Mouse (Mus musculus): ENCODE results near the gene Defb36. TPM values are rescaled to one million over a fixed set of nuclear protein-coding genes. Genes with fewer than 3 reads are reported as not detected.
A peak's percentile ranks its signal among the peaks of the same experiment; 100 is the strongest.

Gene Defb36
- polyA plus RNA-seq, 1 experiment from 2014 or later = not detected

DNA sequence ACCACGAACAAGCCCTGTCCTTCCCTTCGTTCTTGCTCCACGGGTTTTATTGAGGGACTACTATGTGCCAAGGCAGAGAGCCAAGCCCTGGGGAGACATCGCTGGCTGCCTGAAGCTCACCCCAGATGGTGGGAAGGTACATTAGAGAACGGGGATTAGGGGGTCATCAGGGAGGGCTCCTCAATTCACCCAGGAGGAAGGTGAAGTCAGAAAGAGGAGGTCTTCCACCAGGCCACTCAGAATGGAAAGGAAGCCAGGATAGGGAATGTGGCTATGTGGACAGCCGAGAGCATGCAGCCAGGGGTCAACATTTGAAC, 32.8 kb downstream of the Defb36 start:
- Histone ChIP-seq H3K9ac (no peak overlapping the region), H3K4me2 (replicated peaks) (no peak overlapping the region), H3K4me1 (0 out of 2 replicates have a peak, but pooled peaks cover 14% of the 10 kb centered on the region), H3K27ac (replicated peaks) (peak overlapping the region; percentile 68; the same call in 1 of the 2 replicates), H3K36me3 (no peaks in the 10 kb centered on the region), H3K9me3 (replicated peaks) (no peaks in the 10 kb centered on the region), H3K4me3 (replicated peaks) (no peak overlapping the region), H3K27me3 (no peaks in the 10 kb centered on the region)
- 70% methylated on average over 6 of the region's 6 CpGs for WGBS
- ATAC-seq (ENCODE audit: insufficient number of reproducible peaks, low FRiP score, low TSS enrichment, low read depth) = no peak

DNA sequence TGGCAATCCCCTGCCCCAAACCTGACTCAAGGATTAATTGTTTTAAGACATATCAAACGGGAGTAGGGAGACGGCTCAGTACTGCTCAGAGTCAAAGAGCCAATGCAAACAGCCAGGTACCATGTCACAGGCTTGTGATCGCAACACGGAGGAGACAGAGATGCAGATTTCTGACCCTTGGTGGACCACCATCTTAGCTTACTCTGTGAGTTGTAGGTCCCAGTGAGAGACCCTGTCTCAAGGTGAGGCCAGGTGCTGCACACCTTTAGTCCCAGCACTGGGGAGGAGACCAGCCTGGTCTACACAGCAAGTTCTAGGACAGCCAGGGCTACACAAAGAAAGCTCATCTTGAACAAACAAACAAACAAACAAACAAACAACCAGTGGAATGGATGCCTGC, 33.3 kb downstream of the Defb36 start:
- H3K4me3 ChIP-seq (replicated peaks) = no peak overlapping the region
- peak overlapping the region; percentile 68; the same call in 1 of the 2 replicates for H3K27ac ChIP-seq (replicated peaks)
- no peak overlapping the region for H3K4me2 ChIP-seq (replicated peaks)
- no peaks in the 10 kb centered on the region for H3K9me3 ChIP-seq (replicated peaks)
- 81% methylated on average over 4 of the region's 4 CpGs for WGBS
- H3K9ac ChIP-seq = no peak overlapping the region
- no peaks in the 10 kb centered on the region for H3K36me3 ChIP-seq
- no peak for ATAC-seq (ENCODE audit: insufficient number of reproducible peaks, low FRiP score, low TSS enrichment, low read depth)
- H3K4me1 ChIP-seq = 0 out of 2 replicates have a peak, but pooled peaks cover 14% of the 10 kb centered on the region
- H3K27me3 ChIP-seq = no peaks in the 10 kb centered on the region

DNA sequence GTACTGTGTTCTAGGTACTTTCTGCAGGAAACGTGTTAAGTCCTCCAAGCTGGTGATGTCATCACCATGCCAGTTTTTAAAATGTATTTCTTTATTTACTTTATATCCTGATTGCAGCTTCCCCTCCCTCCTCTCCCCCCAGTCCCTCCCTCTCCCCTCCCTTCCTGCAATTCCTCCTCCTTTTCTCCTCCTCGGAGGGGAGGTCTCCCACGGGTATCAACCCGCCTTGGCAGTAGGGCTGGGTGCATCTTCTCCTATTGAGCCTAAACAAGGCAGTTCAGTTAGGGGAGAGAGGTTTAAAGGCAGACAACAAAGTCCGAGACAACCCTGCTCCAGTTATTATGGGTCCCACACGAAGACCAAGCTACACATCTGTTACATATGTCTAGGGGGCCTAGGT, 34.7 kb downstream of the Defb36 start:
- Histone ChIP-seq H3K4me1 (0 out of 2 replicates have a peak, but pooled peaks cover 14% of the 10 kb centered on the region), H3K36me3 (no peaks in the 10 kb centered on the region), H3K9ac (no peak overlapping the region), H3K4me2 (replicated peaks) (no peak overlapping the region), H3K4me3 (replicated peaks) (no peak overlapping the region), H3K27me3 (no peaks in the 10 kb centered on the region), H3K27ac (replicated peaks) (no peak overlapping the region), H3K9me3 (replicated peaks) (no peaks in the 10 kb centered on the region)
- WGBS = 51% methylated on average over 6 of the region's 6 CpGs
- no peak for ATAC-seq (ENCODE audit: insufficient number of reproducible peaks, low FRiP score, low TSS enrichment, low read depth)

DNA sequence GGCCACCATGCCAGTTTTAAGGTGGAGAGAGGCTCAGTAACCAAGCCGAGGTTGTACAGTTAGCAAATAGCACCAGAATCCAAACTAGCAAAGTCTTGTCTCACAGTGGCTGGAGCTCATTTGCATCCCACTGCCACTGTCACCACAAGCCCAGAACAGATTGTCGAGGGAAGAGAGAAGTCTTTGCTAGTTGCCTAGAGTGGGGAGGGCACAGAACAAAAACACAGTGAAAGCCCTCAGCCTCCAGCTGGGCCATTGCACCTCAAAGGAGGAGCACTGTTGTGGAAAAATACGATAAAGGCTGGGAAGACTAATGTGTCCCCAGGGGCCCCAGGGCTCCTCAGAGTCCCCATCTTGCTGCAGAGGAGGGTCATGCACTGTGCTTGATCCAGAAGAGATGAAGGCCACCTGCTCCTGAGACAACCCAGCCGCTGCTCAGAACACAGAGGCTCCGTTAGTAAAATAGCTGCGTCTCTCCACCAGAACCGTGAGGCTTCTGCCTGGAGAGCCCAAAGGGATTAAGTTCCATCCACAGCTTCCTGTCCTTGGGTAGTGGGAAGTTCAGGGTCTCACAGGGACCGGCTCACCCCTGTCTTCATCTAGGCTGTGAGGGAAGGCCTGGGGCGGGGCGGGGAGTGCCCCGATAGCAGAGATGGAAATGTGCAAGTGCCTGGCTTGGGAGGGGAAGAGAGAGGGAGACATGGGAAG, 35.4 kb downstream of the Defb36 start:
- 0 out of 2 replicates have a peak overlapping the region, but pooled peaks have one; percentile 11 for H3K27ac ChIP-seq (replicated peaks)
- no peaks in the 10 kb centered on the region for H3K9me3 ChIP-seq (replicated peaks)
- H3K36me3 ChIP-seq = no peaks in the 10 kb centered on the region
- WGBS = 20% methylated on average over 11 of the region's 11 CpGs
- no peak overlapping the region for H3K4me2 ChIP-seq (replicated peaks)
- H3K4me3 ChIP-seq (replicated peaks) = no peak overlapping the region
- H3K9ac ChIP-seq = no peak overlapping the region
- ATAC-seq (ENCODE audit: insufficient number of reproducible peaks, low FRiP score, low TSS enrichment, low read depth) = no peak
- 0 out of 2 replicates have a peak, but pooled peaks cover 14% of the 10 kb centered on the region for H3K4me1 ChIP-seq
- H3K27me3 ChIP-seq = no peaks in the 10 kb centered on the region

DNA sequence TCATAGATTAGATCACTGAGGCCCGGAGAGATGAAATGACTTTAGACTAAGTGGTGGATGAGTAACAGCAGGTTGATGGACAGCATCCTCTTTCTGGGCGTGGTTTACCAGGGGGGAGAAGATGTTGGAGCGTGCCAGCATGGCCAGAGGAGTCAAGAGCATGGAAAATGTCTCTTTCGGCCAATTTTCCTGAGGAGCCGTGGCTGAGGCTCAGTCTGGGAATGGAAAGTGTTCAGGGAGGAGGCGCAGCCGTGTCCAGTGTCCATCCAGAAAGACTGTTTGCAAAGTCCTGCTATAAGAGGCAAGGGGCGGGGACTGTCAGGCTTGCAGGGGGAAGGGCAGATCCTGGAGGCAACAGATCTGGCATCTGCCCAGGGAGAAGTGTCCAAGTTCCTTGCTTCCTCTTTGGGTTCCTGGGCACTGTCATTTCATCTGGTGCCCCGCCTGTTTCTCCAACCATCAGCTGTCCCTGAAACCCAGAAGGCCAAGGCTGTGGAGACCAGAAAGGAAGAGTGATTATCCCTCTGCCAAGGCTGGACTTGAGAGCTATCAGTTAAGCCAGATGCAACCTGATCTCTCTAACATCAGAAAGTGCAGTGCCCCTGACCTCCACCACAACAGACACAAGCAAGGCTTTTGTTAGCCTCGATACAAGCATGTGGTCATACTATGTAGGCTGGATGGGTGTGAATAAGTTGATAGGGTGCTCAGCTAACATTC, 48.9 kb downstream of the Defb36 start:
- H3K4me3 ChIP-seq (replicated peaks) = no peak overlapping the region
- no peaks in the 10 kb centered on the region for H3K9me3 ChIP-seq (replicated peaks)
- 53% methylated on average over 10 of the region's 10 CpGs for WGBS
- no peak overlapping the region for H3K9ac ChIP-seq
- H3K4me1 ChIP-seq = 0 out of 2 replicates have a peak, but pooled peaks cover 3% of the 10 kb centered on the region
- ATAC-seq (ENCODE audit: insufficient number of reproducible peaks, low FRiP score, low TSS enrichment, low read depth) = peak; percentile 49; the same call in 1 of the 2 replicates
- no peaks in the 10 kb centered on the region for H3K36me3 ChIP-seq
- no peaks in the 10 kb centered on the region for H3K27me3 ChIP-seq
- H3K4me2 ChIP-seq (replicated peaks) = no peak overlapping the region
- H3K27ac ChIP-seq (replicated peaks) = no peak overlapping the region

DNA sequence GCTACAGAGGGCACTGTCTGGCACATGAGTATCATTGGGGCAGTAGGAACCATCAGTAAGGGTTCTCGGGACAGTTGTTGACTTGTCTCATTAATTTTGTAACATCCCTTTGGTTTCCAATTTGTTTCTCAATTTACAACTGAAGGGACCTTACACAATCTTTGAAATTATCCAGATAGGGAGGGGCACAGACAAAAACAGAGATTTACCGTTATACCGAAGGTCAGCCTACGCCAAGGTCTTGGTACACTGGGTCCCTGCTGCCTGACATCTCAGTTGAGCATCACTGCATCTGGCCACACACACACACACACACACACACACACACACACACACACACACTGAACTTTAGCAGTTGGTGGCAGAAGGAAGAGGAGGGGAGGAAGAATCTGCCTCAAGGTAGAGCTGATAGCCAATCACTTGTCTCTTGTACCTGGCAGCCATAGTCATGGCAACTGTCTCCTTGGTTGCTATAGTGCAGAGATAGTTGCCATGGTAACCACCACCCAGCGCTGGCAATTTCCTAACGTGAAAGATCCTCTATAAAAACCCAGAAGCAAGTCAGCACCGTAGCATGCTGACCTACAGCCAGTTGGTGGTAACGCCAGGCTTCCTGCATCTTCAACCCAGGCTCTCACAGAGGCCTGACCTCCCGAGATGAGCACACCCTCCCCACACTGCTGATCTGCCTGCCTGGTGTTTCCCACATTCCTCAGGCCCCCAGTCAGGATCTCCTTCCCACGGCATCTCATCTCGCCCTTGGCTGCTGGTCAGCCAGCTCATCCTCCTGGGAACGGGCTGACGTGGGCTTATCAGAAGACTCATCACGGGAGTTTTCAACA, 50.0 kb downstream of the Defb36 start:
- no peaks in the 10 kb centered on the region for H3K9me3 ChIP-seq (replicated peaks)
- H3K27me3 ChIP-seq = no peaks in the 10 kb centered on the region
- no peaks in the 10 kb centered on the region for H3K36me3 ChIP-seq
- H3K4me3 ChIP-seq (replicated peaks) = no peak overlapping the region
- 0 out of 2 replicates have a peak, but pooled peaks have one; percentile 25 for ATAC-seq (ENCODE audit: insufficient number of reproducible peaks, low FRiP score, low TSS enrichment, low read depth)
- H3K9ac ChIP-seq = no peak overlapping the region
- H3K4me1 ChIP-seq = 0 out of 2 replicates have a peak, but pooled peaks cover 3% of the 10 kb centered on the region
- H3K4me2 ChIP-seq (replicated peaks) = no peak overlapping the region
- 46% methylated on average over 14 of the region's 14 CpGs for WGBS
- no peak overlapping the region for H3K27ac ChIP-seq (replicated peaks)

DNA sequence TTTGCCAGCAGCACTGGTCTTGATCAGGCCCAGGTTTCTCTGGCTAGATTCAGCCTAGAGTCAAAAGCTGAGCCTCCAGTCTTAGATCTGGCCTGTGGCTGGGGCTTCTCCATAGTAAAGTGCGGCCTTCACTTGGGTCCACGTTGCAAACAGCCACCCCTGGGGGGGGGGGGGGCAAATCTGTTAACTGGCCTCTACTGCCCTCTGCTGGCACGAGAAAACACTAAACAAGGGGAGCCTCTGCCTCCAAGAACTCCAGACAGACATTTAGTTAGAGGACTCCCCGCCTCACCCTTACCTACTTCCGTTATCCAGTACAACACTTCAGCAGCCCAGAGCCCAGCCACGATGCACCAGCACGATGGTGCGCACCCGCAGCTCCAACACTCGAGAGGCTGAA, 53.3 kb downstream of the Defb36 start:
- no peaks in the 10 kb centered on the region for H3K27me3 ChIP-seq
- no peaks in the 10 kb centered on the region for H3K36me3 ChIP-seq
- 0 out of 2 replicates have a peak, but pooled peaks cover 3% of the 10 kb centered on the region for H3K4me1 ChIP-seq
- H3K4me3 ChIP-seq (replicated peaks) = no peak overlapping the region
- ATAC-seq (ENCODE audit: insufficient number of reproducible peaks, low FRiP score, low TSS enrichment, low read depth) = no peak
- H3K9ac ChIP-seq = no peak overlapping the region
- H3K9me3 ChIP-seq (replicated peaks) = no peaks in the 10 kb centered on the region
- H3K4me2 ChIP-seq (replicated peaks) = no peak overlapping the region
- 61% methylated on average over 10 of the region's 10 CpGs for WGBS
- no peak overlapping the region for H3K27ac ChIP-seq (replicated peaks)

DNA sequence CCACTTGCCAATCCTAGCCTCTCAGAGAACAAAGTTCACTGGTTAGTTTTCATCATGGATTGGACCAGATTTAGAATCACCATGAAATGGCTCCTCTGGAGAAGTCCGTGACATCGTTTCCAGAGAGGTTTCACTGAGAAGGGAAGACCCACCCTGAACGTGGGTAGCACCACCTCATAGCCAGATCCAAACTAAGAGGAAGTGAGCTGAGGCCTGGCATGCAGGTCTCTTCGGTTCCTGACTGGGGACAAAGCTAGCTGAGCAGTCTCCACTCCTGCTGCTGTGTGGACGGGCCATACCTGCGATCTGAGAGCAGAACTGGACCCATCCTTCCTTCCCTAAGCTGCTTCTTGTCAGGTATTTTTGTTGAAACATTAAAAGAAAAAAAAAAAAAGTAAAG, 57.0 kb downstream of the Defb36 start:
- Histone ChIP-seq H3K9me3 (replicated peaks) (no peaks in the 10 kb centered on the region), H3K36me3 (no peaks in the 10 kb centered on the region), H3K4me2 (replicated peaks) (no peak overlapping the region), H3K27ac (replicated peaks) (no peak overlapping the region), H3K9ac (no peak overlapping the region), H3K4me1 (no peaks in the 10 kb centered on the region), H3K4me3 (replicated peaks) (no peak overlapping the region), H3K27me3 (no peaks in the 10 kb centered on the region)
- no peak for ATAC-seq (ENCODE audit: insufficient number of reproducible peaks, low FRiP score, low TSS enrichment, low read depth)
- WGBS = 80% methylated on average over 6 of the region's 6 CpGs

Other genes with a start within 250 kb of the Defb36 start
- gene Nrsn2, start 227.7 kb upstream of the Defb36 start, polyA plus RNA-seq (2015; fragmentation: Nextera tagmentation; extraction: Ambion mirVana) = 1.0 and 1.3 TPM in 2 replicates
- gene Sox12, start 206.3 kb upstream of the Defb36 start, polyA plus RNA-seq (2015; fragmentation: Nextera tagmentation; extraction: Ambion mirVana) = 7.7 and 7.9 TPM in 2 replicates
- 37.5 and 40.1 TPM in 2 replicates for gene Zcchc3, start 189.3 kb upstream of the Defb36 start, polyA plus RNA-seq (2015; fragmentation: Nextera tagmentation; extraction: Ambion mirVana)
- gene 6820408C15Rik, start 188.7 kb upstream of the Defb36 start, polyA plus RNA-seq (2015; fragmentation: Nextera tagmentation; extraction: Ambion mirVana) = 9.4 and 15.2 TPM in 2 replicates
- not detected in 2 replicates for gene Defb23, start 139.7 kb upstream of the Defb36 start, polyA plus RNA-seq (2015; fragmentation: Nextera tagmentation; extraction: Ambion mirVana)
- gene Defb20, start 127.3 kb upstream of the Defb36 start, polyA plus RNA-seq (2015; fragmentation: Nextera tagmentation; extraction: Ambion mirVana) = not detected in 2 replicates
- not detected in 2 replicates for gene Defb22, start 114.2 kb upstream of the Defb36 start, polyA plus RNA-seq (2015; fragmentation: Nextera tagmentation; extraction: Ambion mirVana)
- not detected in 2 replicates for gene Defb26, start 92.6 kb upstream of the Defb36 start, polyA plus RNA-seq (2015; fragmentation: Nextera tagmentation; extraction: Ambion mirVana)
- gene Defb28, start 86.1 kb upstream of the Defb36 start, polyA plus RNA-seq (2015; fragmentation: Nextera tagmentation; extraction: Ambion mirVana) = not detected in 2 replicates
- gene Defb29, start 64.2 kb upstream of the Defb36 start, polyA plus RNA-seq (2015; fragmentation: Nextera tagmentation; extraction: Ambion mirVana) = not detected in 2 replicates
- not detected in 2 replicates for gene Gm17416, start 35.0 kb upstream of the Defb36 start, polyA plus RNA-seq (2015; fragmentation: Nextera tagmentation; extraction: Ambion mirVana)
- gene Defb21, start 31.6 kb upstream of the Defb36 start, polyA plus RNA-seq (2015; fragmentation: Nextera tagmentation; extraction: Ambion mirVana) = not detected in 2 replicates
- gene Defb19, start 24.0 kb upstream of the Defb36 start, polyA plus RNA-seq (2015; fragmentation: Nextera tagmentation; extraction: Ambion mirVana) = not detected in 2 replicates
- not detected in 2 replicates for gene Defb45, start 4.9 kb upstream of the Defb36 start, polyA plus RNA-seq (2015; fragmentation: Nextera tagmentation; extraction: Ambion mirVana)
- gene Defb25, start 18.7 kb downstream of the Defb36 start, polyA plus RNA-seq (2015; fragmentation: Nextera tagmentation; extraction: Ambion mirVana) = 1.5 and 3.4 TPM in 2 replicates
- 5.0 and 5.3 TPM in 2 replicates for gene Rem1, start 22.6 kb downstream of the Defb36 start, polyA plus RNA-seq (2015; fragmentation: Nextera tagmentation; extraction: Ambion mirVana)
- 130 and 137 TPM in 2 replicates for gene H13, start 65.1 kb downstream of the Defb36 start, polyA plus RNA-seq (2015; fragmentation: Nextera tagmentation; extraction: Ambion mirVana)
- gene Mcts2, start 82.7 kb downstream of the Defb36 start, polyA plus RNA-seq (2015; fragmentation: Nextera tagmentation; extraction: Ambion mirVana) = 24.7 and 27.3 TPM in 2 replicates
- 142 and 160 TPM in 2 replicates for gene Id1, start 131.9 kb downstream of the Defb36 start, polyA plus RNA-seq (2015; fragmentation: Nextera tagmentation; extraction: Ambion mirVana)
- 37.7 and 37.9 TPM in 2 replicates for gene Cox4i2, start 149.8 kb downstream of the Defb36 start, polyA plus RNA-seq (2015; fragmentation: Nextera tagmentation; extraction: Ambion mirVana)
- gene Bcl2l1, start 227.4 kb downstream of the Defb36 start, polyA plus RNA-seq (2015; fragmentation: Nextera tagmentation; extraction: Ambion mirVana) = 99.1 and 99.7 TPM in 2 replicates
- gene Tpx2, start 243.6 kb downstream of the Defb36 start, polyA plus RNA-seq (2015; fragmentation: Nextera tagmentation; extraction: Ambion mirVana) = 60.1 and 60.6 TPM in 2 replicates